Mouse (Mus musculus) embryonic facial prominence, embryonic 14.5 days (tissue): ENCODE results near the gene Fancl. TPM values are rescaled to one million over a fixed set of nuclear protein-coding genes. Genes with fewer than 3 reads are reported as not detected.

Experiments used
- ATAC-seq: fragments of 200-750 bp; cut with Nextera tagmentation; 2 replicates; pipeline ENCODE4 v1.8.0; 2017; ENCODE audit warnings: low read depth, moderate number of reproducible peaks, moderate TSS enrichment
- DNase-seq: peaks from one replicate; pipeline ENCODE4 v3.0.0-alpha.2; 2015; ENCODE audit warnings: low spot score
- H3K27ac ChIP-seq: fragments of 300-500 bp; sonication (generic); replicated peaks from 2 replicates; pipeline ENCODE4 v1.5.1; 2014; ENCODE audit warnings: low read depth, mild to moderate bottlenecking, low read length, moderate library complexity
- H3K27me3 ChIP-seq: fragments of 300-500 bp; sonication (generic); replicated peaks from 2 replicates; pipeline ENCODE4 v1.6.1; 2014; ENCODE audit warnings: low read length; ENCODE audit not compliant: control insufficient read depth, insufficient read depth
- H3K36me3 ChIP-seq: fragments of 300-500 bp; sonication (generic); 2 replicates; pipeline ENCODE4 v1.6.1; 2014; ENCODE audit warnings: low read length, mixed read lengths; ENCODE audit not compliant: control insufficient read depth, insufficient read depth
- H3K4me1 ChIP-seq: fragments of 300-500 bp; sonication (generic); 2 replicates; pipeline ENCODE4 v1.6.1; 2014; ENCODE audit warnings: antibody characterized with exemption, low read length; ENCODE audit not compliant: control insufficient read depth, insufficient read depth
- H3K4me2 ChIP-seq: fragments of 300-500 bp; sonication (generic); 2 replicates; pipeline ENCODE4 v1.6.1; 2014; ENCODE audit warnings: low read depth, mild to moderate bottlenecking, low read length, moderate library complexity, mixed read lengths
- H3K4me3 ChIP-seq: fragments of 300-500 bp; sonication (generic); 2 replicates; pipeline ENCODE4 v1.5.1; 2014; ENCODE audit warnings: low read depth, mild to moderate bottlenecking, low read length
- H3K9ac ChIP-seq: fragments of 300-500 bp; sonication (generic); 2 replicates; pipeline ENCODE4 v1.6.1; 2014; ENCODE audit warnings: low read depth, mild to moderate bottlenecking, low read length, moderate library complexity, mixed read lengths
- H3K9me3 ChIP-seq: fragments of 300-500 bp; sonication (generic); 2 replicates; pipeline ENCODE4 v1.6.1; 2016; ENCODE audit warnings: low read length; ENCODE audit not compliant: control insufficient read depth
- WGBS: fragments of 180-500 bp; shearing (Covaris S2); extraction: QIAGEN DNeasy Blood & Tissue Kit; methylation state at CpG from one replicate; pipeline ENCODE4 v1.1.7; 2014; 5-methylcytosine and 5-hydroxymethylcytosine counted together
- polyA plus RNA-seq: library from polyadenylated mRNA; unstranded; fragments of >200 nt; fragmentation: Nextera tagmentation; extraction: Ambion mirVana; gene quantifications from 2 replicates; pipeline ENCODE4 v1.2.1, GENCODE M21; 2014

The Fancl gene
- polyA plus RNA-seq, 1 experiment from 2014 or later = 22.6 TPM

- no peak for DNase-seq
- Histone ChIP-seq H3K27ac (no peak overlapping the region), H3K9ac (no peak overlapping the region), H3K36me3 (no peaks in the 10 kb centered on the region), H3K4me3 (no peak overlapping the region), H3K4me2 (no peak overlapping the region), H3K9me3 (no peaks in the 10 kb centered on the region), H3K27me3 (no peaks in the 10 kb centered on the region), H3K4me1 (no peaks in the 10 kb centered on the region)
- no peak for ATAC-seq
- 76% methylated on average over 2 of the region's 2 CpGs for WGBS
These were observed 130.2 kb downstream of the Fancl start for GRCm38 (mm10) chr11:26516086-26516485.

- H3K4me2 ChIP-seq = no peak overlapping the region
These were observed 133.1 kb downstream of the Fancl start for GRCm38 (mm10) chr11:26518991-26519390.

More at GRCm38 (mm10) chr11:26518991-26519390, 133.1 kb downstream of the Fancl start:
- Histone ChIP-seq H3K27me3 (no peaks in the 10 kb centered on the region), H3K9ac (no peak overlapping the region), H3K9me3 (no peaks in the 10 kb centered on the region), H3K4me1 (no peaks in the 10 kb centered on the region), H3K4me3 (no peak overlapping the region), H3K36me3 (no peaks in the 10 kb centered on the region), H3K27ac (no peak overlapping the region)
- 82% methylated on average over 3 of the region's 3 CpGs for WGBS
- DNase-seq (no peak), ATAC-seq (no peak)

Other genes with a start within 250 kb of the Fancl start
- gene 5730522E02Rik, start 175.4 kb upstream of the Fancl start, polyA plus RNA-seq = 2.6 and 2.9 TPM in 2 replicates
- not detected in 2 replicates for gene Gm6899, start 207.1 kb downstream of the Fancl start, polyA plus RNA-seq
- gene Vrk2, start 207.9 kb downstream of the Fancl start, polyA plus RNA-seq = 18.9 and 22.4 TPM in 2 replicates